Mouse (Mus musculus): Measurements from ENCODE around the gene Ablim1. TPM values are rescaled to one million over a fixed set of nuclear protein-coding genes. Genes with fewer than 3 reads are reported as not detected.

The Ablim1 gene
- total and polyA plus RNA-seq, 2 experiments: 16.6 to 23.7 TPM

GRCm38 (mm10) chr19:57199361-57199760 is 115.4 kb downstream of the Ablim1 start:
- 69% methylated on average over 6 of the region's 6 CpGs for WGBS
- no peak overlapping the region for H3K27ac ChIP-seq (replicated peaks; ENCODE audit: insufficient read depth, low read depth, low read length)
- peaks cover 22% of the 10 kb centered on the region for H3K4me1 ChIP-seq (ENCODE audit: control insufficient read depth, insufficient read depth, low read length)
- TF ChIP-seq CTCF (IDR thresholded peaks at IDR 0.05; ENCODE audit: low read depth, low read length) (no peak), POLR2A (IDR thresholded peaks at IDR 0.05; ENCODE audit: extremely low read depth, insufficient read depth, low read length) (no peak)
- DNase-seq (ENCODE audit: extremely low read depth, low read depth, low spot score): no peak
- no peak overlapping the region for H3K4me3 ChIP-seq (ENCODE audit: insufficient read depth, low read depth, low read length)
- no peaks in the 10 kb centered on the region for H3K36me3 ChIP-seq (ENCODE audit: control insufficient read depth, insufficient read depth, low read length)
- H3K9ac ChIP-seq (ENCODE audit: low read depth, low read length): no peak overlapping the region
- H3K79me2 ChIP-seq (ENCODE audit: control insufficient read depth, insufficient read depth, low read length): no peaks in the 10 kb centered on the region; the same call in 1 of the 2 replicates
- H3K27me3 ChIP-seq (ENCODE audit: control insufficient read depth, insufficient read depth, low read length): no peaks in the 10 kb centered on the region

- 81% methylated on average over 12 of the region's 12 CpGs for WGBS
- Histone ChIP-seq H3K27me3 (ENCODE audit: control insufficient read depth, insufficient read depth, low read length) (no peaks in the 10 kb centered on the region), H3K36me3 (ENCODE audit: control insufficient read depth, insufficient read depth, low read length) (no peaks in the 10 kb centered on the region), H3K4me1 (ENCODE audit: control insufficient read depth, insufficient read depth, low read length) (peaks cover 17% of the 10 kb centered on the region; the same call in 1 of the 2 replicates), H3K4me3 (ENCODE audit: insufficient read depth, low read depth, low read length) (no peak overlapping the region), H3K9ac (ENCODE audit: low read depth, low read length) (no peak overlapping the region), H3K79me2 (ENCODE audit: control insufficient read depth, insufficient read depth, low read length) (no peaks in the 10 kb centered on the region; the same call in 1 of the 2 replicates), H3K27ac (replicated peaks; ENCODE audit: insufficient read depth, low read depth, low read length) (no peak overlapping the region)
- TF ChIP-seq POLR2A (IDR thresholded peaks at IDR 0.05; ENCODE audit: extremely low read depth, insufficient read depth, low read length) (no peak), CTCF (IDR thresholded peaks at IDR 0.05; ENCODE audit: low read depth, low read length) (no peak)
- no peak for DNase-seq (ENCODE audit: extremely low read depth, low read depth, low spot score)
Measured at GRCm38 (mm10) chr19:57198531-57198930, 116.2 kb downstream of the Ablim1 start.

GRCm38 (mm10) chr19:57198029-57198428 is 116.7 kb downstream of the Ablim1 start:
- TF ChIP-seq CTCF (IDR thresholded peaks at IDR 0.05; ENCODE audit: low read depth, low read length): no peak
- TF ChIP-seq POLR2A (IDR thresholded peaks at IDR 0.05; ENCODE audit: extremely low read depth, insufficient read depth, low read length): no peak
- Histone ChIP-seq H3K27me3 (ENCODE audit: control insufficient read depth, insufficient read depth, low read length) (no peaks in the 10 kb centered on the region), H3K36me3 (ENCODE audit: control insufficient read depth, insufficient read depth, low read length) (no peaks in the 10 kb centered on the region), H3K27ac (replicated peaks; ENCODE audit: insufficient read depth, low read depth, low read length) (peak overlapping the region; percentile 65), H3K4me1 (ENCODE audit: control insufficient read depth, insufficient read depth, low read length) (peaks cover 15% of the 10 kb centered on the region; the same call in 1 of the 2 replicates), H3K79me2 (ENCODE audit: control insufficient read depth, insufficient read depth, low read length) (no peaks in the 10 kb centered on the region; the same call in 1 of the 2 replicates), H3K4me3 (ENCODE audit: insufficient read depth, low read depth, low read length) (no peak overlapping the region), H3K9ac (ENCODE audit: low read depth, low read length) (peak overlapping the region; percentile 2)
- DNase-seq (ENCODE audit: extremely low read depth, low read depth, low spot score): peak; percentile 77
- 27% methylated on average over 5 of the region's 5 CpGs for WGBS

GRCm38 (mm10) chr19:57197043-57197817 is 117.5 kb downstream of the Ablim1 start:
- H3K4me3 ChIP-seq (ENCODE audit: insufficient read depth, low read depth, low read length): peak overlapping the region; percentile 34
- peak overlapping the region; percentile 65 for H3K27ac ChIP-seq (replicated peaks; ENCODE audit: insufficient read depth, low read depth, low read length)
- H3K9ac ChIP-seq (ENCODE audit: low read depth, low read length): 0 out of 2 replicates have a peak overlapping the region, but pooled peaks have one; percentile 11
- H3K36me3 ChIP-seq (ENCODE audit: control insufficient read depth, insufficient read depth, low read length): no peaks in the 10 kb centered on the region
- peaks cover 14% of the 10 kb centered on the region; the same call in 1 of the 2 replicates for H3K4me1 ChIP-seq (ENCODE audit: control insufficient read depth, insufficient read depth, low read length)
- under 1% methylated on average over 37 of the region's 37 CpGs for WGBS
- DNase-seq (ENCODE audit: extremely low read depth, low read depth, low spot score): peak; percentile 98
- no peaks in the 10 kb centered on the region for H3K27me3 ChIP-seq (ENCODE audit: control insufficient read depth, insufficient read depth, low read length)
- H3K79me2 ChIP-seq (ENCODE audit: control insufficient read depth, insufficient read depth, low read length): no peaks in the 10 kb centered on the region; the same call in 1 of the 2 replicates
- TF ChIP-seq POLR2A (IDR thresholded peaks at IDR 0.05; ENCODE audit: extremely low read depth, insufficient read depth, low read length) (no peak), CTCF (IDR thresholded peaks at IDR 0.05; ENCODE audit: low read depth, low read length) (no peak)

- Histone ChIP-seq H3K27ac (replicated peaks; ENCODE audit: insufficient read depth, low read depth, low read length) (peak overlapping the region; percentile 75), H3K36me3 (ENCODE audit: control insufficient read depth, insufficient read depth, low read length) (no peaks in the 10 kb centered on the region), H3K4me3 (ENCODE audit: insufficient read depth, low read depth, low read length) (peak overlapping the region; percentile 15; the same call in 1 of the 2 replicates), H3K79me2 (ENCODE audit: control insufficient read depth, insufficient read depth, low read length) (no peaks in the 10 kb centered on the region; the same call in 1 of the 2 replicates), H3K9ac (ENCODE audit: low read depth, low read length) (peak overlapping the region; percentile 49; the same call in 1 of the 2 replicates), H3K27me3 (ENCODE audit: control insufficient read depth, insufficient read depth, low read length) (no peaks in the 10 kb centered on the region), H3K4me1 (ENCODE audit: control insufficient read depth, insufficient read depth, low read length) (peaks cover 14% of the 10 kb centered on the region; the same call in 1 of the 2 replicates)
- no peak for DNase-seq (ENCODE audit: extremely low read depth, low read depth, low spot score)
- TF ChIP-seq CTCF (IDR thresholded peaks at IDR 0.05; ENCODE audit: low read depth, low read length): no peak
- TF ChIP-seq POLR2A (IDR thresholded peaks at IDR 0.05; ENCODE audit: extremely low read depth, insufficient read depth, low read length): no peak
- WGBS: 24% methylated on average over 8 of the region's 8 CpGs
Measured at GRCm38 (mm10) chr19:57196616-57197015, 118.1 kb downstream of the Ablim1 start.

Measured in liver, adult 2 months (tissue).